Mouse (Mus musculus) heart, postnatal 0 days (tissue): Measurements from ENCODE around the gene Xxylt1. TPM values are rescaled to one million over a fixed set of nuclear protein-coding genes. Genes with fewer than 3 reads are reported as not detected.
A peak's percentile ranks its signal among the peaks of the same experiment; 100 is the strongest.

Experiments used
- ATAC-seq: fragments of 200-750 bp; cut with Nextera tagmentation; 2 replicates; pipeline ENCODE4 v1.8.0; 2017; ENCODE audit warnings: low read depth, moderate number of reproducible peaks, moderate library complexity; ENCODE audit not compliant: insufficient read depth
- DNase-seq: peaks from one replicate; pipeline ENCODE4 v3.0.0-alpha.2; 2016; ENCODE audit warnings: low spot score
- H3K27ac ChIP-seq: fragments of 300-500 bp; sonication (generic); 2 replicates; pipeline ENCODE4 v1.5.1; 2014; ENCODE audit warnings: low read depth, mild to moderate bottlenecking
- H3K27me3 ChIP-seq: fragments of 300-500 bp; sonication (generic); 2 replicates; pipeline ENCODE4 v1.6.1; 2014; ENCODE audit warnings: low read length, mixed read lengths; ENCODE audit not compliant: control insufficient read depth, insufficient read depth
- H3K36me3 ChIP-seq: fragments of 300-500 bp; sonication (generic); replicated peaks from 2 replicates; pipeline ENCODE4 v1.6.1; 2014; ENCODE audit warnings: low read length, mixed read lengths; ENCODE audit not compliant: control insufficient read depth, insufficient read depth
- H3K4me1 ChIP-seq: fragments of 300-500 bp; sonication (generic); 2 replicates; pipeline ENCODE4 v1.6.1; 2014; ENCODE audit warnings: antibody characterized with exemption; ENCODE audit not compliant: control insufficient read depth, insufficient read depth
- H3K4me2 ChIP-seq: fragments of 300-500 bp; sonication (generic); 2 replicates; pipeline ENCODE4 v1.6.1; 2014; ENCODE audit warnings: low read depth, mild to moderate bottlenecking, low read length, moderate library complexity
- H3K4me3 ChIP-seq: fragments of 300-500 bp; sonication (generic); 2 replicates; pipeline ENCODE4 v1.5.1; 2014; ENCODE audit warnings: low read depth, low read length
- H3K9ac ChIP-seq: fragments of 300-500 bp; sonication (generic); replicated peaks from 2 replicates; pipeline ENCODE4 v1.6.1; 2014; ENCODE audit warnings: low read depth, low read length, mixed read lengths
- H3K9me3 ChIP-seq: fragments of 300-500 bp; sonication (generic); replicated peaks from 2 replicates; pipeline ENCODE4 v1.6.1; 2016; ENCODE audit warnings: low read length; ENCODE audit not compliant: control insufficient read depth
- CTCF ChIP-seq: IDR thresholded peaks from 2 replicates; pipeline ENCODE4 v1.5.1; 2016; ENCODE audit warnings: antibody characterized with exemption, control low read depth, low read depth
- EP300 ChIP-seq: IDR thresholded peaks from 2 replicates; pipeline ENCODE4 v1.6.1; 2016; ENCODE audit warnings: antibody characterized with exemption, low read depth
- WGBS: fragments of 180-500 bp; shearing (Covaris S2); extraction: QIAGEN DNeasy Blood & Tissue Kit; methylation state at CpG from one replicate; pipeline ENCODE4 v1.1.7; 2014; 5-methylcytosine and 5-hydroxymethylcytosine counted together
- polyA plus RNA-seq: library from polyadenylated mRNA; unstranded; fragments of >200 nt; fragmentation: Nextera tagmentation; extraction: Ambion mirVana; gene quantifications from 2 replicates; pipeline ENCODE4 v1.2.1, GENCODE M21; 2015
- total RNA-seq: library from RNA; depleted of rRNA; stranded (reverse); fragments of >200 nt; gene quantifications from 2 replicates; pipeline ENCODE4 v1.2.3, GENCODE M21; 2014; ENCODE audit warnings: low replicate concordance; rRNA removed

The Xxylt1 gene
- total RNA-seq (13.4 and 16.2 TPM in 2 replicates), polyA plus RNA-seq (5.2 and 5.9 TPM in 2 replicates)

- H3K4me2 ChIP-seq, result peak within 1 kb of the TSS; percentile 90
- TF ChIP-seq EP300, result no peak
- TF ChIP-seq CTCF, result 0 out of 2 replicates have a peak, but pooled peaks have one; percentile 7
- H3K9ac ChIP-seq, result peak within 1 kb of the TSS; percentile 57
- peaks cover 15% of the 10 kb centered on the region; the same call in 1 of the 2 replicates for H3K4me1 ChIP-seq
- ATAC-seq (peak; percentile 98), DNase-seq (peak; percentile 92)
- under 1% methylated on average over 48 of the region's 54 CpGs for WGBS
- H3K27me3 ChIP-seq, result no peaks in the 10 kb centered on the region
- H3K4me3 ChIP-seq, result peak within 1 kb of the TSS; percentile 83
- no peaks in the 10 kb centered on the region for H3K9me3 ChIP-seq
- no peaks in the 10 kb centered on the region; the same call in 1 of the 2 replicates for H3K36me3 ChIP-seq
- peak within 1 kb of the TSS; percentile 87 for H3K27ac ChIP-seq
These were observed at the start of gene Xxylt1 for GRCm38 (mm10) chr16:31081125-31081664. Gene Xxylt1 (minus strand): TSS chr16:31081432.

- no peak for DNase-seq
- Histone ChIP-seq H3K4me1 (no peaks in the 10 kb centered on the region), H3K27me3 (no peaks in the 10 kb centered on the region), H3K9ac (no peak overlapping the region), H3K4me2 (no peak overlapping the region), H3K36me3 (peaks cover 56% of the 10 kb centered on the region), H3K27ac (no peak overlapping the region), H3K4me3 (no peak overlapping the region), H3K9me3 (no peaks in the 10 kb centered on the region)
- no peak for ATAC-seq
- 87% methylated on average over 5 of the region's 5 CpGs for WGBS
- no peak for TF ChIP-seq CTCF
- no peak for TF ChIP-seq EP300
These were observed 46.9 kb upstream of the Xxylt1 start for GRCm38 (mm10) chr16:31128116-31128515.

GRCm38 (mm10) chr16:31124991-31125390, 43.8 kb upstream of the Xxylt1 start:
- no peaks in the 10 kb centered on the region for H3K4me1 ChIP-seq
- no peak overlapping the region for H3K9ac ChIP-seq
- no peak overlapping the region for H3K4me3 ChIP-seq
- H3K9me3 ChIP-seq, result no peaks in the 10 kb centered on the region
- ATAC-seq (no peak), DNase-seq (no peak)
- TF ChIP-seq CTCF (no peak), EP300 (no peak)
- H3K27me3 ChIP-seq, result no peaks in the 10 kb centered on the region
- no peak overlapping the region for H3K27ac ChIP-seq
- H3K36me3 ChIP-seq, result peaks cover 68% of the 10 kb centered on the region
- no peak overlapping the region for H3K4me2 ChIP-seq
- WGBS, result 82% methylated on average over 5 of the region's 5 CpGs

GRCm38 (mm10) chr16:31121612-31122011, 40.4 kb upstream of the Xxylt1 start:
- Histone ChIP-seq H3K4me2 (no peak overlapping the region), H3K27me3 (no peaks in the 10 kb centered on the region), H3K4me1 (no peaks in the 10 kb centered on the region), H3K36me3 (peaks cover 56% of the 10 kb centered on the region), H3K4me3 (no peak overlapping the region), H3K27ac (no peak overlapping the region), H3K9ac (no peak overlapping the region), H3K9me3 (no peaks in the 10 kb centered on the region)
- DNase-seq (no peak), ATAC-seq (no peak)
- TF ChIP-seq CTCF (no peak), EP300 (no peak)
- 93% methylated on average over 6 of the region's 6 CpGs for WGBS

GRCm38 (mm10) chr16:31113596-31113995, 32.4 kb upstream of the Xxylt1 start:
- Histone ChIP-seq H3K4me2 (no peak overlapping the region), H3K4me3 (no peak overlapping the region), H3K27me3 (no peaks in the 10 kb centered on the region), H3K36me3 (peaks cover 60% of the 10 kb centered on the region), H3K9ac (no peak overlapping the region), H3K27ac (no peak overlapping the region), H3K4me1 (no peaks in the 10 kb centered on the region), H3K9me3 (no peaks in the 10 kb centered on the region)
- ATAC-seq (no peak), DNase-seq (no peak)
- no peak for TF ChIP-seq EP300
- no peak for TF ChIP-seq CTCF

- peaks cover 49% of the 10 kb centered on the region for H3K36me3 ChIP-seq
- H3K27me3 ChIP-seq, result no peaks in the 10 kb centered on the region
- H3K4me3 ChIP-seq, result no peak overlapping the region
- 36% methylated on average over 2 of the region's 2 CpGs for WGBS
- H3K9ac ChIP-seq, result no peak overlapping the region
- peak; percentile 36 for DNase-seq
- TF ChIP-seq CTCF (no peak), EP300 (no peak)
- no peaks in the 10 kb centered on the region for H3K4me1 ChIP-seq
- peak; percentile 58; the same call in 1 of the 2 replicates for ATAC-seq
- no peaks in the 10 kb centered on the region for H3K9me3 ChIP-seq
- H3K4me2 ChIP-seq, result no peak overlapping the region
- peak overlapping the region; percentile 32; the same call in 1 of the 2 replicates for H3K27ac ChIP-seq
These were observed 20.1 kb upstream of the Xxylt1 start for GRCm38 (mm10) chr16:31101352-31101751.
